Mouse (Mus musculus) stomach, postnatal 0 days (tissue): Measurements from ENCODE around the gene Apobec3.
A peak's percentile ranks its signal among the peaks of the same experiment; 100 is the strongest.

ENCODE experiments used
- CTCF ChIP-seq: IDR thresholded peaks from 2 replicates; pipeline ENCODE4 v1.5.1; 2016; ENCODE audit warnings: antibody characterized with exemption, low read depth, mild to moderate bottlenecking, moderate library complexity
- EP300 ChIP-seq: optimal IDR thresholded peaks from 2 replicates; pipeline ENCODE3; 2016; ENCODE audit warnings: antibody characterized with exemption

GRCm38 (mm10) chr15:79946790-79947189, 55.3 kb downstream of the Apobec3 start:
- TF ChIP-seq CTCF: peak; percentile 65
- no peak for TF ChIP-seq EP300
